Mouse (Mus musculus) adipocyte (in vitro differentiated cells): ENCODE results near the gene Eif2ak3.
"Not testable (repeated sequence)": the region's sequence is repeated elsewhere in the genome, so short reads cannot be mapped to it uniquely, and the experiment has no call there.

Experiments
- DNase-seq: peaks from one replicate; pipeline ENCODE4 v3.0.0-alpha.2; 2016; ENCODE audit warnings: low spot score

Eif2ak3 gene

DNA sequence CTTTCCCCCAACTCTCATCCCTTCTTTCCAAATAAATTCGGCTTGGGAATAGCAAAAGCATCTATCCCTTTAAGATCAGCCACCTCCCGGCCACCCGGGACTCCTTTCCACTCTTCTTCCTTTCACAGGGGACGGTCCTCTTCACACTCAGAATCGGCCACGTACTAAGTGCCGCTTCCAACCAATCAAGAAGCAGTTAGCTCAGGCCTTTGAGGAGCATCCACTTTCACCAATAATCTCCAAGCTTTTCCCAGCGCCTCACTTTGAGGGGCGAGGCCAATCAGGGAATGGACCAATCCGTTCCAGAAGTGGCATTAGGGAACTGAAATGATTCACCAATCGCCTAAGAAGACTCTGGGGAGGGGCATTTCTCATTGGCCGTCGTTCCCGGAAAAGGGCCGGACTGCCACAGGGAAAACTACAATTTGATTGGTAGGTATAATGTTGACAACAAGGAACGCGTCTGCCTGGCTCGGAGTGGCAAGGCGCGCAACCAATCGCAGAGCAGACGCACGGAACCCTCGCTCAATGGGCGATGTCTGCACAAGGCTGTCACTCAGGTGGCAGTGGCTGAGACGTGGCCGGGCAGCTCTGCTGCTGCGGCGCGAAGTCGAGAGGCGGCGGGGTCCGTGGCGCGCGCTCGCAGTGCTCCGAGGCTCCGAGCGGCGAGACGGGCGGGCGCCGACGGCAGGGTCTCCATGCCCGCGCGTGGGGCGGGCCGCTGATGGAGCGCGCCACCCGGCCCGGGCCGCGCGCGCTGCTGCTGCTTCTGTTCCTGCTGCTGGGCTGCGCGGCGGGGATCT, at the start of gene Eif2ak3:
TSS of gene Eif2ak3 (plus strand) at position 514 of the 803 bp plus-strand sequence.
- peak; percentile 100 for DNase-seq

DNA sequence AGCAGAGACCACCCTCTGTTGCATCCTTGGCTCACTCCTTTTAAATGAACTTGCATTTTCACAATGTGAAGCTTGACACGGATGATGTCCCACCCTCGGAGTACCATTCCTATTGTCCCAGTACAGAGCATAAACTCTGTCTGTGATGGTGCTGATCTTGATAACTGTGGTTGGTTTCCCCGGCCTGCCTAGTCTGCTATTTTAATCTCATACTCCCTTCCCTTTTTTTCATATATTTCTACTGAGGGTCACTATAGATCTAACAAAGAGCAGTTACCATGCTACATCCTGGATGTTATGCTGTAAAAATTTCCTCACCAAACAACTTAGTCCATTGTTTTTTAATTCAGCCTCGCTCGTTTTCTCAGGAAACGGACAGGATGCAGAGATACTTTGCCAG, 47.4 kb upstream of the Eif2ak3 start:
- DNase-seq: no peak

GRCm38 (mm10) chr6:70797581-70798251, 46.6 kb upstream of the Eif2ak3 start:
- DNase-seq: peak; percentile 78

GRCm38 (mm10) chr6:70804632-70805031, 39.7 kb upstream of the Eif2ak3 start:
- DNase-seq: peak; percentile 81

- peak; percentile 77 for DNase-seq
Observed at GRCm38 (mm10) chr6:70805267-70805666, 39.0 kb upstream of the Eif2ak3 start.

DNA sequence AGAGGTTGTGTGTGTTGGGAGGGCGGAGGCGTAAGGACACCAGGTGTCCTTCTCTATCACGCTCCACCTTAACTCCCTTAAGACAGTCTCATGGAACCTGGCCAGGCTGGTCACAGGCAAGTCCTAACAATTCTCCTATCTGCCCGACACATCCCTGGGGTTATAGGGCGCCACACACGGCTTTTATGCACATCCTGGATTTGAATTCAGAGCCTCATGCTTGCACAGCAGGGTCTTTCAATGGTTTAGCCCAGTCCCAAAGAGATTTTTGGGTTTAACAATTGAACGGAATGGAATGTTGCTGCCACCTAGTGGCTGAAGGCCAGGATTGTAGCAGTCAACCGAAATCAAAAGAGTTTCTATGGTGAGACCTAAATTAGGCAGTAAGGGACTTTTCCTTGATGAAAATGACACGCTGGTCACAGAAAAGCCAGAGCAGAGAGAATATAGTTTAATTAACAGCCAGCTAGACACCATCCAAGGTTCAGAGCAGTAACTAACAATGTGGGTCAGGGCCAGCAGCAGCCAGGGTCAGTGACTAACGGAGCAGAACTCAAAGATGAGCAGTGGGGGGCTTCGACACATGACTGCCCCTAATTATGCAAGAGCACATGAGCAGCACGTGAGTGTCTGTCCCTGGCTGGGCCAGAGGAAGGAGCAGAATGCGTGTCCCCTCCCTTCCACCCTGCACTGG, 38.3 kb upstream of the Eif2ak3 start:
- DNase-seq: peak; percentile 85

GRCm38 (mm10) chr6:70806514-70806912, 37.8 kb upstream of the Eif2ak3 start:
- no peak for DNase-seq

- DNase-seq: no peak
Observed at GRCm38 (mm10) chr6:70810524-70810923, 33.8 kb upstream of the Eif2ak3 start.

DNA sequence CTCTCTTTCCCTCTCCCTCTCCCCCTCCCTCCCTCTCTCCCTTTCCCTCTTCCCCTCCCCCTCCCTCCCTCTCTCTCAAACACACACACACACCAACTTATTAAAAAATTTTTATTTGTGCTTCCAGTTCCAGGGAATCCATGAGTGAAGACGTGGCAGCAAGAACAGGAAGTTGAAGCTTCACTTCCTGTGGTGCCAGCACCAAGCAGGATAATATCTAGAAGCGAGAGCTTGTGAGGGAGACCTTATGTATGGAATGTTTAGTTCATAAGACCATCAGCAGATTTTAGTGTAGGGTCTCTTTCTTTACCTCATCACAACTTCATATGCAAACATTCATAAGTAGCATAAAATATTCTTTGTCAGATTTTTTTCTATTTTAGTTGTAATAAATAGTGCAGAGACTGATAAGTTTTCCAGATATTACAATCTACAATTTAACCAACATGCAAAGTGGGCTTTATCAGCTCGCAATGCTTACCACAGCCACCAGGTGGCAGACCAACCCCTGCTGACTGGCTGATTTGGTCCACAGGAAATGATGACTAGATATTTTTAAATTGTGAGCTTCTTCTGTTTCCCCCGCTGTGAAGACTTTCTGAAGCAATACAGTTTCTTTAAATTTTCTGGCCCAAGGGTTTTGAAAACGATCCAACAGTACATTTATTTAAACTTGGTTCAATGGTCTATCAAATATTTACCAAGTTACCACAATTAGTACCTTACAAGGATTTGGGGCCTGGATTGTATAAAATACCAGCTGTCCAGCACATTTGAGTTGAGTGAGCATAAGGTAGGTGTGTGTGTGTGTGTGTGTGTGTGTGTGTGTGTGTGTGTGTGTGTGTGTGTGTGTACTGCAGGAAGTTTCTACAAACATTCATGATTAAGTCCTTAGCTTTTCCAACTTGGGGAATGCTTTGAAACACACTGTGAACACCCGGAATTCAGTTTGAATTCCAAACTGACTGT, 32.5 kb upstream of the Eif2ak3 start:
- DNase-seq: peak; percentile 85

DNA sequence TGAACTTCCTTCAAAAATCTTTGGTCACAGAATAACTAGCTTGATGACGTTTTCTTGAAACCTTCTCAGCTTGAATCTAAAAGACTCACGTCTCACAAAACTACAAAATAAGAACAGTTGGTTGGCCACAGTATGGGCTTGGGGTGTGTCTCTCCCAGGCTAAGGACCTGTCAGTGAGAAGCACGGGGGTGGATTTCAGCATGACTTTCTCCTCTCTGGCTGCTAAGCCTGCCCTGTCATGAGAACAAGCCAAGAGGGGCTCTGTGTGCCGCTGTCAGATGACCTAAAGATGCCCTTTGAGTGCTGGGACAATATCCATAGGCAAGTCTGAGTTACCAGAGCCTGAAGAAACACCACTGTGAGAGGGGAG, 31.8 kb upstream of the Eif2ak3 start:
- DNase-seq: no peak

DNA sequence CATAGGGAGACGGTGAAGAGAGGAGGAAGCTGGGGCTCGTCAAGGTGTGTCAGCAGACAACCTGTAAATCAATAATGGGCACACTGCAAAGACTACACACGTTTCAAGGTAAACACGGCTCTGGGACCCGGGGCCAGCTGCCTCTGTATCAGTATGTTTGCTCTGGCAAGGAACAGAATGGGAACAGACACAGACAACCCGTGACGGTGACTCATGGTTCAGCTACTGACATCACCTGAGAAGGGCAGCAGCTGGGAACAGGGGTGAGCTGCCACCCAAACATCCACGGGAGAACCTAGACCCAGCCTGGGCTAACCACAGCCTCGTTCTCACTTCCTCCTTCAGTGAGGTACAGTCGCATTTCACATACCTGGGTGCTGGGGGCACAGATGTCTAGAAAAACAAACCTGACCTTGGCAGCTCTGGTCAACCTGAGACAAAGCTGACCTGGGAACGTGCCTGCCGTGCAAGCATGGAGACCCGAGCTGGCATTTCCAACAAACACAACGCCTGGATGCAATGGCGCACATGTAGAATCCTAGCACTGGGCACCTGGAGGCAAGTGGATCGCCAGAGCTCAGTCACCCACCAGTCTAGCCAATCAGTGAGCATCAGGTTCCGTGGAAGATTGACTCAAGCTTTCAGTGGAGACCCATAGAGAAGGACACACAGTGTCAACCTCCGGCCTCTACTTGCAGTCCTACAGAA, 30.2 kb upstream of the Eif2ak3 start:
- DNase-seq: no peak

DNA sequence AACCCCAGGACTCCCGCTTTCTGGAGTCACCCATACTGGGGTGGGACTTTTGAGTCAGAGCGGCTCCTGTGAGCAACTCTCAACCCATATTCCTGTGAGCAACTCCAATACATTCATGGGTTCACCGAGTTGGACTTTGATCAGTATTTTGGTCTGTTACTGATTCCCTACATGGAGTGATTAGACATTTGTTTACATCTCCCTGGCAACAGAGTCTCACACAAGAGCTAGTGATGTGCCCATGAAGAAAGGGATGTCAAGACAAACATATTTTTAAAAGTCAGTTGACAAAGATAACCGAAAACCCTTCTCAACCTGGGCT, 29.7 kb upstream of the Eif2ak3 start:
- DNase-seq: no peak

DNA sequence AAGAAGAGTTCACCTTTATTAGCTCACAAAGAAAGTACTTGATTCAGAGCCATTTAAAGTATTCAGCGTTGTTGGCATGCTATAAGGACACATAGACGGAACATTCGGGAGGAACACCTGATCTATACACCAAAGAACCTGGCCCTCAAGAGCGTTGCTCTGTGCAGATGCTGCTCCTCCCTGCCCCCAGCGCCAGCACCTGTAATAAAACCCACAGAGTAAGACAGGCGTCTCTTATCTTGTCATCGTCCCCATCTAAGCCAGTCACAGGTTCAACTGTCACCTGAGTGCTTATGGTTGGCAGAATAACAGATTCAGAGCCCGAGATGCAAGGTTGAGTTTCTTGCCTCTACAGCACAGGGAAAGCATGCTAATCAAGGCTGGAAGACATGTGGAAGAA, 28.8 kb upstream of the Eif2ak3 start:
- DNase-seq: no peak

DNA sequence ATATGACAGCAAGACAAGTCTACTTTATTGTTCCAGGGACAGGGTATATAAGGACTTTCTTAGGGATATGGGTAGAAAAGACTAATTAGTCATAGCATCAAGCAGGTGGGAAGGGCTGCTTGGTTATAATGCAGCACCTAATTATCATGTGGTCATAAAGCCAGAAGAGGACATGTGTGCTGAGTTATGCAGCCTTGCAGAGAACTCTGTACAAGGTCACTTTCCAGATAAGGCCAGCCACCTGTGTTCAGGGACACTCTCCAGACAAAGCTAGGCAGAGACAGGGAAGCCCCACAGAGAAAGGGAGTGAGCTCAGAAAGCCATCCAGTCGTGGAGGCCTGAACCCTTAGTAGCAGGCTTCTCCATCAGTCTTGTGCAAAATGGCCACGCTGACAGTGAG, 22.7 kb upstream of the Eif2ak3 start:
- DNase-seq: no peak

DNA sequence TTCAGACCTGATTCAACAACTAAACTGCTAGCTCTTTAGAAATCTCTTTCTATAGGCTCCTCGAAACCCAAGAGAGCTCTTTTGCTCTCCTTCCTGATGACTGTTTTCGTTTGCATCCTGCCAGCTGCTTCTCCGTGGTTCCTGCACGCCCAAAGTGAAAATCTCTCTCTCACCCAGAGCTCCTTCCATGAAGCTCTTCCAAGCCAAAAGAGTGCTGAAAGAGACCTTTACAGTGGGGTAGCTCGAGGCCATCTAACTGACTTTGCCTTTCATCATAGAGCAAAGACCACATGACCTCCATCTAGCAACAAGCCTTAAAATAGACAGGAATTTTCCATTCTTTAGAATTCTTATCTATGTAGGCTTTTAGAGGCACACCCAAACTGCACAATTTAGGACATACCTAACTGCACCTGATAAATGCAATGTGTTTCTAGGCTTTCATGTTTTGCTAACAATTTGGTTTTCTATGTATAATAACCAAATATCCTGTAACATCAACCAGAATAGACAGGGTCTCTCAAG, 21.9 kb upstream of the Eif2ak3 start:
- no peak for DNase-seq

- not testable (repeated sequence) for DNase-seq
Observed at GRCm38 (mm10) chr6:70823277-70823676, 21.0 kb upstream of the Eif2ak3 start.

DNA sequence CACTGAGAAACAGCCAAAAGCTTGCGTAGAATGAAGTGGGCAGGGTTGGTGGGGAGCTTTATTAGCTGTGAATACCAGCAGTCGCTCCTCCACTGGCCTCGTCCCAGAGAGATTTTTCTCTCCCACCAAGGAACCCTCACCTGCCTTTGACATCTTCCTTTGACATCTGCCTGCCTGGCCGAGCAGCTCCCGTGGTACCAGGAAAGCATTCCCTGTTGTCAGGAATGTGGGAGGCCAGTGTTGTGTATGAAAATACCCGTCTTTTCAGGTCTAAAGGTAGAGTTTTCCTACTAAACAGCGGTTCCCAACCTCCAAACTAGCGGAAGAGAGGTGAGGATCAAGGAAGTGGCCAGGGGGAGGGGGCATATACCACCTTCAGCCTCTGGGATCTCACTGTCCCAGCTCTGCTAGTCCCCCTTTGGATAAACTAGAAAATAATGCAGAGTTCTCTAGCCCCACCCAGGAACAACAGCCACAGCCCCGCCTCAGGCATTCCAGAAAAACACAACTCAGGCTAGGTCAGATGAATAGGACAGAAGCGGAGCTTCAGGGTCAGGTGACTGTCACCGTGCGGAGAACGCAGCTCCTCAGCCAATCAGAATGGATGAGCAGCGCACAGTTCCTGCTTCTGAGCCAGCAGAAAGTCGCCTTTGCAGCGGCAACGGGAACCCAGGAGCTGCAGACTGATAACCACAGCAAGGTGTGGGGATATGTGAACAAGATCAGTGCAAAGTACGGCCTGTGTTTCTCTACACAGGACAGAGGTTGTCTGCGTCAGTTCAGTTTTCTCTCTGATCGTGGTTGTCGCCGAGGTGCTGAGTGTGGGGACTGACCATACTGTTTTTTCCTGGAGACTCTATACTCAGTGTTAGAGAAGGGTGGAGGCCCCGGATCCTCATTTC, 20.0 kb upstream of the Eif2ak3 start:
- DNase-seq: no peak

DNA sequence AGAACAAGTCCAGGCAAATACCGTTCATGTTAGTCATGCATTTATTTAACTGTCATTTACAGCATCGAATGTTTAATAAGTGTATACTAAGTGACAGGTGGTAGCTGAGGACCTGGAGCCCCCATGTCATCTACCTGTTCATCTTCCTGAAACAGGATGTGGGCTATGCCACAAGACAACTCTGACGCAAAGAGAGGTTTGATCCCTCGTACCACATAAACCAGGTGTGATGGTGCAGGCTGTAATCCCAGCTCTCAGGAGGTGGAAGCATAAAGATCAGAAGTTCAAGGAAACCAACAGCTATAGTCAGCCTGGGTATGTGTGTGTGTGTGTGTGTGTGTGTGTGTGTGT, 19.4 kb upstream of the Eif2ak3 start:
- DNase-seq: no peak

DNA sequence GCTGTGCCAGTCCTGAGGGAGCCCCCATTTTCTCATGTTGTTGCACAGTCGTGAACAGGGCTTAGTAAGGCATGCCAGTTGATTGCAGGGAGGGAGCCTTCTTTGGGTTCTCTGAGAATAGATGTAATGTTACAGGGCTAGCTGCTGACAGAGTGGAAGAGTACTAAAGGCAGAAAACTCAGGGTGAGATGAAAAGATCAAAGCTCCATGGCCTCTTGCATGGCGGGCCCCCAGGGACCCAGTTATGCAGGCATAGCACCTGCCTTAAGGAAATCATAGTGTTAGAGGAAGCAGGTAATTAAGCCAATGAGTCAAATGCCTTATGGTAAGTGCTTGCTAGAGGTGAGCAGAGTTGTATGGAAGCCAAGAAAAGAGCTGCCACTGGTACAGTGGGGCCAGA, 14.9 kb upstream of the Eif2ak3 start:
- no peak for DNase-seq

GRCm38 (mm10) chr6:70830552-70830951, 13.8 kb upstream of the Eif2ak3 start:
- no peak for DNase-seq
